Mouse (Mus musculus) lung, embryonic 15.5 days (tissue): Measurements from ENCODE around the gene Agap2. TPM values are rescaled to one million over a fixed set of nuclear protein-coding genes. Genes with fewer than 3 reads are reported as not detected.
"Not testable (repeated sequence)": the region's sequence is repeated elsewhere in the genome, so short reads cannot be mapped to it uniquely, and the experiment has no call there.

Source experiments
- ATAC-seq: fragments of 200-750 bp; cut with Nextera tagmentation; 2 replicates; pipeline ENCODE4 v1.8.0; 2017; ENCODE audit warnings: moderate number of reproducible peaks, borderline replicate concordance; ENCODE audit not compliant: low FRiP score, low TSS enrichment; ENCODE audit errors: extremely low read depth
- H3K27ac ChIP-seq: fragments of 300-500 bp; sonication (generic); 2 replicates; pipeline ENCODE4 v1.5.1; 2015; ENCODE audit warnings: moderate library complexity, mild to moderate bottlenecking, inconsistent platforms
- H3K27me3 ChIP-seq: fragments of 300-500 bp; sonication (generic); 2 replicates; pipeline ENCODE4 v1.6.1; 2015; ENCODE audit warnings: inconsistent platforms
- H3K36me3 ChIP-seq: fragments of 300-500 bp; sonication (generic); 2 replicates; pipeline ENCODE4 v1.6.1; 2015; ENCODE audit warnings: inconsistent platforms
- H3K4me1 ChIP-seq: fragments of 300-500 bp; sonication (generic); 2 replicates; pipeline ENCODE4 v1.6.1; 2015; ENCODE audit warnings: inconsistent platforms
- H3K4me2 ChIP-seq: fragments of 300-500 bp; sonication (generic); 2 replicates; pipeline ENCODE4 v1.6.1; 2015; ENCODE audit warnings: inconsistent platforms, mild to moderate bottlenecking, moderate library complexity
- H3K4me3 ChIP-seq: fragments of 300-500 bp; sonication (generic); 2 replicates; pipeline ENCODE4 v1.5.1; 2015; ENCODE audit warnings: mild to moderate bottlenecking, inconsistent platforms
- H3K9ac ChIP-seq: fragments of 300-500 bp; sonication (generic); 2 replicates; pipeline ENCODE4 v1.6.1; 2015; ENCODE audit warnings: inconsistent platforms
- H3K9me3 ChIP-seq: fragments of 300-500 bp; sonication (generic); 2 replicates; pipeline ENCODE4 v1.6.1; 2016; ENCODE audit warnings: inconsistent platforms
- WGBS: fragments of 180-500 bp; shearing (Covaris S2); methylation state at CpG from one replicate; pipeline ENCODE4 v1.1.7; 2015; 5-methylcytosine and 5-hydroxymethylcytosine counted together
- polyA plus RNA-seq: library from polyadenylated mRNA; unstranded; fragments of >200 nt; fragmentation: Nextera tagmentation; extraction: Ambion mirVana; gene quantifications from 2 replicates; pipeline ENCODE4 v1.2.1, GENCODE M21; 2015

Agap2 gene
- polyA plus RNA-seq, 1 experiment from 2014 or later: 0.07 TPM

DNA sequence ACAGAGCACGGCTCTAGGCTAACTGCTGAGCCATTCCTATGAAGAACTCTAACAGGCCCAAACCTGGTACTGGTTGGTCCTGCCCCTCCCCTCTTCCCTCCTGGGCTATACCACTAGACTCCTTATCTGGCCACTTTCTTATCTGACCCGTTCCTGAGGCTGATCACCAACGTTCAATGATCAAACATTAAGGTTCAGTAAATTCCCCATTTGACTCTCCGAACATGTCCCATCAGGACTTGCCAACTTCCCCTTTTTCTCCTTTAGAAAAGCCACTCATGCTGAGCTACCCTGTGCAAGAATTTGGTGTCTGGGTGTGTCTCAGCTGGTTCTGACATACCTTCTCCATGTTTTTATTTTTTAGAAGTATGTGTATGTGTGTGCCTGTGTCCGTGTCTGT is 51.5 kb downstream of the Agap2 start:
- H3K27me3 ChIP-seq: no peaks in the 10 kb centered on the region
- H3K27ac ChIP-seq: no peak overlapping the region
- H3K9ac ChIP-seq: no peak overlapping the region
- no peak for ATAC-seq
- no peaks in the 10 kb centered on the region for H3K9me3 ChIP-seq
- no peak overlapping the region for H3K4me2 ChIP-seq
- H3K4me1 ChIP-seq: peaks cover 13% of the 10 kb centered on the region
- H3K36me3 ChIP-seq: no peaks in the 10 kb centered on the region
- WGBS: 64% methylated on average over 5 of the region's 5 CpGs
- no peak overlapping the region for H3K4me3 ChIP-seq

DNA sequence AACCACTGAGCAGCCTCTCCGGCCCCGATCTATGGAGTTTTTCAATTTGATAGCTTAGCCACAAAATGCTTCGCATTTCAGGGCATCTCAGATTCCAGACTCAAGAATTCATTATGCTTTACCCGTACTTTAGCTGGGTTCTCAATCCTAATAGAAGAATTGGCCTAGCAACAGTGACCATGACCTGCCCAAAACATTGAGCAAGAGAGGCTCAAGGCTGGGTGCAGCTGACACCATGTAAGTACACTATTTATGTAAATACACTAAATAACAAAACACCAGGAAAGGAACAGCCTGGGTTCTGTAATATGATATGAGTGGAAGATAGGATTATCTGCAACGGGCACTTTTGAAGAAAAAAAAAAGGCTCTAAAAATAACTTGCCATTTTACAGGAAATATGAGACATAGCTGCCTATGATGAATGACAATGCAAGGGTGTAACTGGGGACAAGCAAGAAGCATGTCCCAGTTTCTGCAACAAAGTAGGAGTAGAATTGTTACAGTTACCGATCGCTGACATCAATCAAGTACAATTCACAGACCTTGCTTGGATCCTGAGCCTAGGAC is 52.7 kb downstream of the Agap2 start:
- 65% methylated on average over 7 of the region's 7 CpGs for WGBS
- no peaks in the 10 kb centered on the region for H3K36me3 ChIP-seq
- no peaks in the 10 kb centered on the region for H3K9me3 ChIP-seq
- H3K4me3 ChIP-seq: no peak overlapping the region
- H3K27ac ChIP-seq: no peak overlapping the region
- H3K27me3 ChIP-seq: no peaks in the 10 kb centered on the region
- peaks cover 8% of the 10 kb centered on the region for H3K4me1 ChIP-seq
- H3K9ac ChIP-seq: no peak overlapping the region
- no peak for ATAC-seq
- H3K4me2 ChIP-seq: no peak overlapping the region

DNA sequence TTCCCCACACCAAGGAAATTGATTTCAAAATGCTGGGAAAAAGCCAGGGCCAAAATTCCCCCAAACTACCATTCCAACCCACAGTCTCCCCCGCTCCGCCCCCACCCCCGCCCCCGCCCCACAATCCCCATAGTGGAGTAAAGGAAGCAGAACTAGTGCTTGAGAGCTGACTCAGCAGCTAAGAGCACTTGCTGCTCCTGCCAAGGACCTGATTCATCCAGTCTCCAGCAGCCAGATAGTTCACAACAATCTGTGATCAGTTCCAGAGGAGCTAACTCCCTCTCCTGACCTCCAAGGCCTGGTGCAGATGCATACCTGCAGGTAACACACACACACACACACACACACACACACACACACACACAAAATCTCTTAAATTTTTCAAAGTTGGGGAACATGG is 54.3 kb downstream of the Agap2 start:
- Histone ChIP-seq H3K9ac (no peak overlapping the region), H3K36me3 (no peaks in the 10 kb centered on the region), H3K27ac (no peak overlapping the region), H3K4me2 (no peak overlapping the region), H3K27me3 (no peaks in the 10 kb centered on the region), H3K9me3 (no peaks in the 10 kb centered on the region), H3K4me1 (no peaks in the 10 kb centered on the region), H3K4me3 (no peak overlapping the region)
- ATAC-seq: no peak
- WGBS: 63% methylated on average over 4 of the region's 4 CpGs

DNA sequence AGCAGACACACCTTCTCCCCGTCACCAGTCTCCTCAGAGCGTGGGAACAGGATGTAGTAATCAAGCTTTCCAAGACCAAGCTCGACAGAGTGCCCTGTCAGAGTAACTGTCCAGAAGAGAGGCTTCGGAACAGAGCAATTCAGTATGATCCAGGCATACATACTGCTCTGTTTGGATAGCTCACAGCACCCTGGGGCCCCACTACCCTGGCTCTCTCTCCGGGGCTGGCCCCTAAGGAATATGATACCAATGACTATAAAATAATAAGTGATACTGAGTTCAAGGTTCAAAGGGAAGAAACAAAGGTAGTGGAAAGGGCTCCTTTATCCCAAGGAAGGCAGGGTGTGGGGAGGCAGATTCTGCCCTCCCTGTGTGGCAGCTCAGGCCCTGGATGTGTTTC is 57.4 kb downstream of the Agap2 start:
- H3K9ac ChIP-seq: no peak overlapping the region
- no peaks in the 10 kb centered on the region for H3K36me3 ChIP-seq
- H3K4me3 ChIP-seq: no peak overlapping the region
- H3K27ac ChIP-seq: no peak overlapping the region
- ATAC-seq: no peak
- WGBS: 47% methylated on average over 5 of the region's 5 CpGs
- no peaks in the 10 kb centered on the region for H3K4me1 ChIP-seq
- H3K4me2 ChIP-seq: no peak overlapping the region
- H3K27me3 ChIP-seq: no peaks in the 10 kb centered on the region
- H3K9me3 ChIP-seq: no peaks in the 10 kb centered on the region

DNA sequence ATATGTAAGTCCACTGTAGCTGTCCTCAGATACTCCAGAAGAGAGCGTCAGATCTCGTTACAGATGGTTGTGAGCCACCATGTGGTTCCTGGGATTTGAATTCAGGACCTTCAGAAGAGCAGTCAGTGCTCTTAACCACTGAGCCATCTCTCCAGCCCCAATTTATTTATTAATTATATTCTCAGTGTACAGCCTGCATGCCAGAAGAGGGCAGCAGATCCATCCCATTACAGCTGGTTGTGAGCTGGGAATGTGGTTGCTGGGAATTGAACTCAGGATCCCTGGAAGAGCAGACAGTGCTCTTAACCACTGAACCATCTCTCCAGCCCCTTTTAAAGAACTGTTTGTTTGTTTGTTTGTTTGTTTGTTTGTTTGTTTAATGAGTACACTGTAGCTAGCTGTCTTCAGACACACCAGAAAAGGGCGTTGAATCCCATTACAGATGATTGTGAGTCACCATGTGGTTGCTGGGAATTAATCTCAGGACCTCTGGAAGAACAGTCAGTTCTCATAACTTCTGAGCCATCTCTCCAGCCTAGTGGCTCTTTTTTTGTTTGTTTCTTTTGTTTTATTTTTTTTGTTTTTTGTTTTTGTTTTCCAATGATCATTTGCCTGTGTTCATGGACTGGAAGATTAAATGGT is 59.4 kb downstream of the Agap2 start:
- H3K27ac ChIP-seq, H3K36me3 ChIP-seq, H3K4me1 ChIP-seq, H3K4me2 ChIP-seq, H3K9me3 ChIP-seq, H3K9ac ChIP-seq, H3K4me3 ChIP-seq, ATAC-seq, H3K27me3 ChIP-seq: not testable (repeated sequence)
- whole genome bisulfite sequencing: 61% methylated on average over 3 of the region's 3 CpGs

DNA sequence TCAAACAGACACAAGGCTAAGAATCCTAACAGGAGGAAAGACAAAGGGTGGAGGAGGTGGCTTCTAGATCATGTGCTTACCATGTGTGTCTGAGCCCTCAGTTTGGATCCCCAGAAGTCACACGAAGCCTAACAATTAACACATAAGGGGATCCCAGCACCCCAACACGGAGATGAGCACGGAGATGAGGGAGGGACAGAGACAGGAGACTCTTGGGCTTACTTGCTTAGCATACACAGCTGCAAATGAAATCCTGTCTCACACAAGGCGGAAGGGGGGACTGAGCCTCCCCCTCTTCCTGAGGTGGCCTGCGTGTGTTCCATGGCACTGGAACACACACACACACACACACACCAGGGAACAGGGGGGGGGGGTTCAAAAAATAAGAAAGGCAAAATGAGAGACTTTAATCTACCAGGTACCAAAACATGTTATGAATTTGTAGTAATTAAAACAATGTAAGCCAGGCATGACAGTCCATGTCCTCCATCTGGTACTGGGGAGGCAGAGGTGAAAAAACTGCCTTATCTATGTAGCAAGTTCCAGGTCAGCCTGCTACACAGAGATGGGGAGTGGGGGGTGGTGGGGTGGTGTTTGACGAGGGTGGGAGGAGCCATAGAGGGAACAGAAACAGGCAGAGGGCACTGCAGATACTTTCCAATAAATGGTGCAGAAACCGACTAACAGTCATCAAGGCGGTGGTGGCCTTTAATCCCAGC is 60.2 kb downstream of the Agap2 start:
- Histone ChIP-seq H3K36me3 (no peaks in the 10 kb centered on the region), H3K9ac (no peak overlapping the region), H3K27ac (no peak overlapping the region), H3K9me3 (no peaks in the 10 kb centered on the region), H3K4me3 (no peak overlapping the region), H3K27me3 (no peaks in the 10 kb centered on the region), H3K4me2 (no peak overlapping the region), H3K4me1 (no peaks in the 10 kb centered on the region)
- ATAC-seq: no peak
- WGBS: 27% methylated on average over 8 of the region's 8 CpGs

DNA sequence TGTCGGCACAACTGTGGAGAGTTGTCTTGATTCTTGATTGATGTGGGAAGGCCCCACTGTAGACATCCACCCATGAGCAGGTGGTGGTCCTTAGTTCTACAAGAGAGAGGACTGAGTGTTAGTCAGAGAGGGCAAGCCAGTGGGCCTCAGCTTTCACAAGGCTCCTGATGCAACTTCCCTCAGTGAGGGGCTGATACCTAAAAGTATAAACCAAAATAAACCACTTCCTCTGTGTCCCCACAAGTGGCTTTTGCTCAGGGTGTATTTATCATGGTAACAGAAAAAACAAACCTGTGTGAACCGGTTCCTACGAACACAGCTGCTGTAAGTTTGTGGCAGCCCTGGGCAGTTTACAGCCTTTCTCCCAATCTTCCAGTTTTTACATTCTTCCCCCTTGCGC is 61.4 kb downstream of the Agap2 start:
- 70% methylated on average over 4 of the region's 4 CpGs for WGBS
- Histone ChIP-seq H3K4me1 (no peaks in the 10 kb centered on the region), H3K27me3 (no peaks in the 10 kb centered on the region), H3K27ac (no peak overlapping the region), H3K36me3 (no peaks in the 10 kb centered on the region), H3K4me3 (no peak overlapping the region), H3K9me3 (no peaks in the 10 kb centered on the region), H3K4me2 (no peak overlapping the region), H3K9ac (no peak overlapping the region)
- ATAC-seq: no peak

DNA sequence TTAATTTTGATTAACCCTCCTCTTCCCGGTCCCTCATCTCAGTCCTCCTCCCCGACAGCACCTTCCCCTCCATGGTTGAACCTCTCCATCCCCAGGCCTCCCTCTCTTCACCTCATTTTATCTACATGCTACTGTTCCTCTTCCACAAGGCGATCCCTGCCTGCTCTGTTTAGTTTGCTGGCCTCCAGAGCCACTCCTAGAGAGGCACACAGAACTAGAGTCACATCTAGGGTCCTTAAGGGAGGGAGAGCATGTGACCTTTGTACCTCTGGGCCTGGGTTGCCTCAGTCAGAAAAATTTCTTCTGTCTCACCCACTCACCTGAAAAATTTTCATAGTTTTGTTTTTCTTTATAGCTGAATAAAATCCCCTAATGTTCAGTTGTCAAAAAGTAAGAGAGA is 62.8 kb downstream of the Agap2 start:
- Histone ChIP-seq H3K9me3 (no peaks in the 10 kb centered on the region), H3K27ac (no peak overlapping the region), H3K4me3 (no peak overlapping the region), H3K4me1 (no peaks in the 10 kb centered on the region), H3K9ac (no peak overlapping the region), H3K27me3 (no peaks in the 10 kb centered on the region), H3K36me3 (no peaks in the 10 kb centered on the region), H3K4me2 (no peak overlapping the region)
- ATAC-seq: no peak
- 68% methylated on average over 3 of the region's 3 CpGs for WGBS

DNA sequence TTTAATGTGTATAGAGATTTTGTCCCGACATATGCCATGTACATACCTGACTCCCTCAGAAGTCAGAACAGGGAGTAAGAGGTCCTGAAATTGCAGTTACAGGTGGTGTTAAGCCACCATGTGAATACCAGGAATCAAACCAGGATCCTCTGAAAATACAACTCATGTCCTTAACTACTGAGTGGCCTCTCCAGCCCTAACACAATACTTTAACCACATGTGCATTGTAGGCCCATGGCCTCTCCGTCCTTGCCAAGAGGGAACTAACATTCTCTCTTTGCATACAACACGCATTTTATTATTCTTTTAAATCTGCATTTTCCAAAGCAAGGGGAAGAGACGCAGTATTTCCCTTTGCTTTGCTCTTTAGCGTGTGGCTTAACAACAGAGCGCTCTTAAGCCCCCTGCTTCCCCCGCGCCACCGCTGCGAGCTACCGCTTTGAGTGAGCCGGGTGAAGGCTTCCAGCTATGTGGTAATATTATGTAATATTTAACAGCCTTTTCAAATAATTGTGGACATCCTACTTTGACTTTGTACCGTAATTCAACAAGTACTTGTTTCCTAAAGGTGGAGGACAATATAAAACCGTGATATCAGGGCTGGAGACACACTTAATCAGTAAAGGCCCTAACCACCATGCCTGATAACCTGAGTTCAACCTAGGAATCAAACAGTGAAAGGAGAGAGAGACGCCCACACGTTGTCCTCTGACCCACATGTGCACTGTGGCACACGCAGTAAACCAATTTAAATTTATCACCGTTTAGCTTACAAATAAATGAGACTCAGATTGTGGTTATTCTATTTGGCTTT is 63.5 kb downstream of the Agap2 start:
- no peak for ATAC-seq
- Histone ChIP-seq H3K4me2 (no peak overlapping the region), H3K36me3 (no peaks in the 10 kb centered on the region), H3K4me1 (no peaks in the 10 kb centered on the region), H3K9ac (no peak overlapping the region), H3K27ac (no peak overlapping the region), H3K27me3 (no peaks in the 10 kb centered on the region), H3K4me3 (no peak overlapping the region), H3K9me3 (no peaks in the 10 kb centered on the region)
- WGBS: 73% methylated on average over 18 of the region's 18 CpGs

DNA sequence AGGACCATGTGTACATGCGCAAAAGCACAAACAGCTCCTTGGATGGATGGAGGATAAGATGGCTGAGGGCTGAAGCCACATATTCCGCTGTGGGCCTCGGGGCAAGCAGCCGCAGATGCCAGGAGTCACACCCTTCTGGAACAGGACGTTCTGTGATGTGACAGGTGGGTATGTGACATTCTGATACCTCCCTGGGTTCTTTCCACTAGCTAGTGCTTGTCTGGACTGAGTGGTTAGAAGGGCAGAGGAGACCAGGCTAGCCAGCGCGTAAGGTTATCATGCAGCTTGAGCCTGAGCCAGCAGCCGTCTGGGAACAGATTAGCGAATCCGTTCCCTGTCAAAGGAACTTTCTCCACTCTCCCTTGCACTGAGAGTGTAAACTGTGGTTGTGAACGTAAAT is 65.9 kb downstream of the Agap2 start:
- H3K9me3 ChIP-seq: no peaks in the 10 kb centered on the region
- H3K27me3 ChIP-seq: no peaks in the 10 kb centered on the region
- H3K4me1 ChIP-seq: no peaks in the 10 kb centered on the region
- ATAC-seq: no peak
- H3K36me3 ChIP-seq: no peaks in the 10 kb centered on the region
- no peak overlapping the region for H3K4me3 ChIP-seq
- H3K27ac ChIP-seq: no peak overlapping the region
- WGBS: 64% methylated on average over 11 of the region's 11 CpGs
- no peak overlapping the region for H3K9ac ChIP-seq
- H3K4me2 ChIP-seq: no peak overlapping the region

DNA sequence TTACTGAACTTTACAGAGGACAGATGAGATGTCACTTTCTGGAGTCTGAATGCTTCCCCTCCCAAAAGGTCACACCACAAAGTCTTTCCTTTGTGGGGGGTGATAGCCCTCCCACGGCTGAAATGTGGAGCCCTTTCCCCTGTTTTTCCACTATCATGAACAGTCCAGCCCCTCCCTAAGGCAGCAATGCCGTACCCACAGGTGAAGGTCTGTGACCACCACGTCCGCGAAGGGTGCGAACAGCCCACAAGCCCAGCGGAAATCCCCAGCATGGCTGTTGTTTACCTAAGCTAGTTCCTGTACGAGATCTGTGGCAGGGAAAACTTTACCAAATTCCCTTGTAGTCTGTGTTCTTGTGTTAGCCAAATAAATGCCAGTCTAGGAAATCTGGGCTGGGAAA is 66.4 kb downstream of the Agap2 start:
- Histone ChIP-seq H3K9me3 (no peaks in the 10 kb centered on the region), H3K4me3 (no peak overlapping the region), H3K9ac (no peak overlapping the region), H3K36me3 (no peaks in the 10 kb centered on the region), H3K4me1 (no peaks in the 10 kb centered on the region), H3K4me2 (no peak overlapping the region), H3K27me3 (no peaks in the 10 kb centered on the region), H3K27ac (no peak overlapping the region)
- WGBS: 48% methylated on average over 8 of the region's 8 CpGs
- no peak for ATAC-seq
